Mouse (Mus musculus): ENCODE measurements around the gene Tshz2. TPM values are rescaled to one million over a fixed set of nuclear protein-coding genes. Genes with fewer than 3 reads are reported as not detected.

Tshz2 gene
- total RNA-seq, 2 experiments from 2014 or later = 13.9 to 15.0 TPM

- no peak for DNase-seq
Observed at GRCm38 (mm10) chr2:169952981-169953380, 320.2 kb downstream of the Tshz2 start.

- DNase-seq = no peak
Observed at GRCm38 (mm10) chr2:169958736-169959573, 326.1 kb downstream of the Tshz2 start.

- no peak for DNase-seq
Observed at GRCm38 (mm10) chr2:169961463-169962230, 328.8 kb downstream of the Tshz2 start.

GRCm38 (mm10) chr2:169962231-169962600 is 329.4 kb downstream of the Tshz2 start:
- DNase-seq = no peak

DNA sequence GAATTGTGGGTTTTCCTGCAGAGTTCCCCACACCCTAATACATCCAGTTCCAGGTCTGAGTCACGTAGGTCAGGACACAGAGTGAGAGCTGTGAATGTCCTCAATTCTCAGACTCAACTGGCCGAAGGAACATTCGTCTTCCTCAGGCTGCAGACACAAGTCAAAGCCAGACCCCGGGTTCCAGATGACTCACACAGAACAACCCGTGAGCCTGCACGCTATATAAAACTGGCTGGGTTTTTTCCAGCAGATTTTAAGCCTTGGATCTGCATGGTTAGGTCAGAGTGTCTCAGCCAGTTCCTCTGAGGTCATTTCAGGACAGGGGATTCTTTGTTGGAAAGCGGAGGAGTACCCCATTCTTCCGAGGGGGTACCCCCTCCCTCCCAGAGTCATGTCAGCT is 330.0 kb downstream of the Tshz2 start:
- no peak for DNase-seq

DNA sequence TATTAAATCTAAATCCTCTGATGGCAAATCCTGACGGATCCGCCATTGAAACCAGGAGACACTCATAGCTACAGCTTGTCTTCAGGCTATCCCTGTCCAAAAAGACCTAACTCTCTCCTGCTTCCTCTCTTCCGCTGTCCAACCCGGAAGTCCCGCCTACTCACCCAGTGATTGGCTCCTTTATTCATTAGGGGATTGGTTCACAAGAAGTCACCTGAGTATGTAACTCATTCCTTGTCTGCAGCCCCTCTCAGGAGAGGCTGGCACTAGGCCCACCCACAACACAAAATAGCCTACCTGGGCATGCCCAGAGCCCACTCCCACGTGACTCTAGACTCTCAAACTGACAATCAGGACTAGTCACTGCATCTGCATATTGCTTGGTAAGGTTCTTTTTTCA is 337.7 kb downstream of the Tshz2 start:
- DNase-seq = no peak

DNA sequence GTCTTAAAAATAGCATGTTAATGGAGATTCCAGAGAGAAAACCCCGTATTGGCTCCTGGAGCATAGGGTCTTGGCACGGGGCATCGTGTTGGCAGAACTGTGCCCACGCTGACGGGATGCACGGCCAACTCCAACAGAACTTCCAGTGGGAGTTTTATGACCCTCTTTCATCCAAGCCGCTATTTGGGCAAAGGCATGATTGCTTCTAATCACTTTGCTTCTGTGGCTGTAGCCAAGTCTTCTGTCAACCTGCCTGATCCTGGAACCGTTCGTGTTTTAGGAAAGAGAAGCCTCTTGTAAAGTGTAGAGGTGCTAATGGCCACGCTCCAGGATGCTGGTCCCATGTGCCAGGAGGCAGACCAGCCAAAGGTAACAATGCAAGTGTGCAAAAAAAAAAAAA is 350.1 kb downstream of the Tshz2 start:
- no peak for DNase-seq

DNA sequence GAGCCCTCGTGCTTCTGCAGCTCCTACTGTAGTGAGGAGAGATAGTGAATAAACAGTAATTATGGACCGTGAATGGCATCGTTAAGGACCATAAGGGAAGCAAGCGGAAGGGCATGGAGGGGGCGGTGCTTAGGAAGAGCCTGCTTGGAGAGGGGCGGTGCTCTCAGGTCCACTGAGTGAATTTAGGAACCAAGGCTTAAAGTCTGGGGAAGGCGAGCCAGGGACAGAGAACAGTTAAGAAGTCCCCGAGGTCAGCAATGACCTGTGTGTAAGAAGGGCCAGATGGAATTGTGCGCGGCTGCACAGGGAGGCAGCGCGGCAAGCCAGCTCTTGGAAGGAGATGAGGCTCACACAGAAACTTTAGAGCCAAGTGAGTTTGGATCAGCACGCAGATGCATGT is 354.4 kb downstream of the Tshz2 start:
- DNase-seq = no peak

- DNase-seq = no peak
Observed at GRCm38 (mm10) chr2:169989186-169989585, 356.4 kb downstream of the Tshz2 start.

GRCm38 (mm10) chr2:169990991-169991390 is 358.2 kb downstream of the Tshz2 start:
- DNase-seq = no peak

DNA sequence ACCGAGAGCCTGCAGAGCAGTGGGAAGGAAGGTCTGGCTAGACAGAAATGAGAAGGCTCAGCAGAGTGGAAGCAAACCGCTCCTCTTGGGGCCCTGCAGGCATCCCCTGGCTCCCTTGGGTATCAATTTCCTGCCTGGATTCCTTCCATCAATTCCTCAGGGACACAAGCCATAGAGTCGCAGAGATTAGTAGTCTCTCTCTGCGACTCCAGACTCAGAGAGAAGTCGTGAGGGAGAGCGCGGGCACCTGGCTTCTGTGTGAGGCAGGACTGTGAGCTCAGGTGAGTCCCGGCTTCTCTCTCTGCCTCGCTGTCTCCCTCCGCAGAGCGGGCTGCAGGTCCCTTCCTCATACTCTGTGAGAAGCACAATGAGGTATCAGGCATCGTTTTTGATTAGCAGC is 363.2 kb downstream of the Tshz2 start:
- DNase-seq = peak; percentile 28

GRCm38 (mm10) chr2:169996501-169997237 is 363.9 kb downstream of the Tshz2 start:
- DNase-seq = no peak

DNA sequence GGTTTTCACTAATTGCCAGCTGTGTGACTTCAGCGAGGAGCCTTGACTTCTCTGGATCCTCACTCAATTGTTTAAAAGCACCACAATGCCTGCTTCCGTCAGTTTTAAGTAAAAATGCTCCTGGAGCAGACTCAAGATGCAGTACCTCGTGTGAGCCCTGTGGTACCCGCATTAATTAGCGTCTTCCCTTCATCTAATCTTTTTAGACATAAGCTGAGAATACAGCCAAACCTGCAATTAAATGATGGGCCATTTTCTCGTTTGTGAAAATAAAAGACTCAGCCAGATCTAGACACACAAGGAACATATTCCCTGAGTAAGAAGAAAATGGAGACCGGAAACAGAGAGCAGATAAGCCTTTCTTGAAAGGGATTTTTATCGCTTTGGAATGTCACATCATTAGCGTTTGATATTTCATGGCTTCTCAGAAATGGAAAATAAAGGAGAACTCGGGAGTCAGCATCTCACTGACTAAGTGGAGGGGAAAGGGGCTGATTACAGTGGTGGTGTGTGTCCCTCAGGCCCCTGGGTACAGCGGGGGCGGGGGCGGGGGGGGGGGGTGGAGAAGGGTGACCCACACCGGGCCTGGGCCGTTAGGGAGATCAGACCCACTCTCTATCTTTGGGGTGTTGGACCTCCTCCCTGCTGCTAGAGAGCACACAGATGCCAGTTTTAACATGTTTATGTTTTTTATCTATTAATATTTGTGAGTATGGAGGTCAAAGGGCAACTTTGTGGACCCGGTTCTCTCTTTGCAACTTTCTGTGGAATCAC is 364.6 kb downstream of the Tshz2 start:
- no peak for DNase-seq

- DNase-seq = no peak
Observed at GRCm38 (mm10) chr2:169998878-169999337, 366.1 kb downstream of the Tshz2 start.

DNA sequence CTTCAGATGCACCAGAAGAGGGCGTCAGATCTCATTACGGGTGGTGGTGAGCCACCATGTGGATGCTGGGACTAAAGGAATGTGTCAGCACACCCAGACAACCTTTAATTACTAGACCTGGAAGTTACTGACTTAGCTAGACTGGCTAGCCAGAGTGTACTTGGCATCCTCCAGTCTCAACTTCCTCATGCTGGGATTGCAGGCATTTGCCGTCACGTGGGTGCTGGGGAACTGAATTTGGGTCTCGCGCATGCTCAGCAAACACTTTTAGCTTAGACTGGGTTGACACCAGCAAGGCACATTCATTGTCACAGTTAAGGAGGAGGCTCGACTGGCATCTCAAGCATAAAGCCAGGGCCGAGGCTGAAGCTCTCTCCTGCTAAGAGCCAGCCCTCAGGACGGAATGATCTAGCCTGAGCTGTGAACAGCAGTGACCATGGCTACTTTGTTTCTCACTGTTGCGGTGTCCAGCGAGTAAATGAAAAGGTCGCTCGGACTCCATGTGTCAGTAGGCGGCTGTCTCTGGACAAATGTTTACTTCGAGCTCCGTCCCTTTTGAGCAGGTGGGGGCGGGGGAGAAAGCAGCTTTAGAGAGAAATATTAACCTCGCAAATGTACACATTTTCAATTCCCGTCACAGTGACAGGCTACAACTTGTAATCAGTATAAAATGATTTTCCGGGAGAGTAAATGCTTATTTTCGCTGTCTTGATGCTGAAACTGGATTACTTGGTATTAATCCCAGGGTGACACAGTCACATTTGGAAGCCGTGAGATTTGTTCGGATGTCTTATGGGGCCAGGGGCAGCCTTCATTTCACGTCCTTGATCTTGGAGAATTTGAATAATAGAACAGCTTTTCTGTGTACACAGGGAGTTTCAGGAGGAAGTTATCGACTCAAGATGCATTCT is 370.0 kb downstream of the Tshz2 start:
- DNase-seq = no peak

GRCm38 (mm10) chr2:170003666-170004065 is 370.9 kb downstream of the Tshz2 start:
- DNase-seq = no peak

GRCm38 (mm10) chr2:170006829-170007228 is 374.0 kb downstream of the Tshz2 start:
- DNase-seq = no peak

- DNase-seq = no peak
Observed at GRCm38 (mm10) chr2:170007426-170007958, 374.7 kb downstream of the Tshz2 start.

DNA sequence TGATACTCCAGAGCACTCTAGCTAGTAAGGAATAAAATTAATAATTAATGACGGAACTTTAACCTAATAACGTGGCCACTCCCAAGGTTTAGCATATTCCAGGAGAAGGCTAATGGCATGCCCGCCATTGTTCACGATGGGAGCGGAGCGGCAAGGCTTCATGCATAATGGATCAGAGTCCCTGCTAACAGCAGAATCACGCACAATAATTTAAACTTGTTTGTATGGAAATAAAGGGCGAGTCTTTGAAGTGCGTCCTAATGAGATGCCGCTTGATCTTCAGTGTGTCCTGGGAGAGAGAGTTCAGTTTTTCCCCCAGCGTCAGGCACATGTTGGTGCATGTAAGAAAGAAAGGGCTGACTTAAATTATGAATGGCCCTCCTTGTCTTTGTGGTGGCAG is 376.9 kb downstream of the Tshz2 start:
- no peak for DNase-seq

- no peak for DNase-seq
Observed at GRCm38 (mm10) chr2:170011858-170012257, 379.0 kb downstream of the Tshz2 start.

GRCm38 (mm10) chr2:170017302-170017701 is 384.5 kb downstream of the Tshz2 start:
- DNase-seq = no peak

Measured in heart, postnatal 4 days (tissue).